Mouse (Mus musculus) midbrain, postnatal 0 days (tissue): ENCODE measurements at regions not wholly inside any gene's neighbourhood (a gene's known extent, or its start where the extent isn't known, plus 50 kb on each side); places are given as distances from the start of the nearest gene placed in this dataset.

Source experiments
- ATAC-seq: fragments of 200-750 bp; cut with Nextera tagmentation; 2 replicates; pipeline ENCODE4 v1.8.0; 2017; ENCODE audit warnings: moderate number of reproducible peaks, mild to moderate bottlenecking, moderate TSS enrichment, moderate library complexity; ENCODE audit not compliant: low FRiP score
- DNase-seq: peaks from one replicate; pipeline ENCODE4 v3.0.0-alpha.2; 2015; ENCODE audit warnings: low spot score
- H3K27ac ChIP-seq: fragments of 300-500 bp; sonication (generic); 2 replicates; pipeline ENCODE4 v1.5.1; 2014; ENCODE audit warnings: low read depth, mild to moderate bottlenecking, low read length, mixed read lengths
- H3K27me3 ChIP-seq: fragments of 300-500 bp; sonication (generic); 2 replicates; pipeline ENCODE4 v1.6.1; 2014; ENCODE audit warnings: low read length, control low read depth, mixed read lengths; ENCODE audit not compliant: insufficient read depth
- H3K36me3 ChIP-seq: fragments of 300-500 bp; sonication (generic); 2 replicates; pipeline ENCODE4 v1.6.1; 2014; ENCODE audit warnings: low read length, control low read depth, mixed read lengths; ENCODE audit not compliant: insufficient read depth
- H3K4me1 ChIP-seq: fragments of 300-500 bp; sonication (generic); 2 replicates; pipeline ENCODE4 v1.6.1; 2014; ENCODE audit warnings: mild to moderate bottlenecking, control low read depth, antibody characterized with exemption, low read length, mixed read lengths; ENCODE audit not compliant: insufficient read depth
- H3K4me2 ChIP-seq: fragments of 300-500 bp; sonication (generic); 2 replicates; pipeline ENCODE4 v1.6.1; 2014; ENCODE audit warnings: low read depth, mild to moderate bottlenecking, low read length, mixed read lengths; ENCODE audit not compliant: poor library complexity, severe bottlenecking
- H3K4me3 ChIP-seq: fragments of 300-500 bp; sonication (generic); 2 replicates; pipeline ENCODE4 v1.5.1; 2014; ENCODE audit warnings: low read depth, mild to moderate bottlenecking, low read length, moderate library complexity
- H3K9ac ChIP-seq: fragments of 300-500 bp; sonication (generic); replicated peaks from 2 replicates; pipeline ENCODE4 v1.6.1; 2014; ENCODE audit warnings: mild to moderate bottlenecking, low read length, moderate library complexity, mixed read lengths; ENCODE audit not compliant: poor library complexity, severe bottlenecking
- H3K9me3 ChIP-seq: fragments of 300-500 bp; sonication (generic); 2 replicates; pipeline ENCODE4 v1.6.1; 2016; ENCODE audit warnings: low read length, control low read depth
- CTCF ChIP-seq: IDR thresholded peaks from 2 replicates; pipeline ENCODE4 v1.5.1; 2016; ENCODE audit warnings: antibody characterized with exemption, mild to moderate bottlenecking
- WGBS: fragments of 180-500 bp; shearing (Covaris S2); extraction: QIAGEN DNeasy Blood & Tissue Kit; methylation state at CpG from one replicate; pipeline ENCODE4 v1.1.7; 2014; 5-methylcytosine and 5-hydroxymethylcytosine counted together

DNA sequence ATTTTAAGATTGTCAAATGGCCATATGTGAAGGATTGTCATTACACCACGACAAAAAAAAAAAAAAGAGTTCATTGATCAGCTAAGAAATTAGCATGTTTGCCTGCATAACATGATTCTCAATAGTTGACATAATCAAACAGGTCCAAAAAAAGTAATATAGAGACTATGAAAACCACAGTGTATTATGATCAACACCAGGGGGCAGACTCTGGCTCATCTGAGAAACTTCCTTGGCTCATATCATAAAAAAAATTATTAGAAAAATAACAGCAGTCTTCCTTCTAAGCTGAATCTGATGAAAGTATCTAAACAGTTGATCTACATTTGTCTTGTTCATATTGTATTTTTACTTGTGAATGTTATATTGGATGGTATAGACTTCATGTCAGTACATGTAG lies 472.3 kb upstream of the Galntl6 start:
- 57% methylated on average over 1 of the region's 1 CpGs for WGBS
- no peak overlapping the region for H3K4me3 ChIP-seq
- no peak overlapping the region for H3K4me2 ChIP-seq
- no peaks in the 10 kb centered on the region for H3K9me3 ChIP-seq
- no peaks in the 10 kb centered on the region for H3K4me1 ChIP-seq
- H3K27me3 ChIP-seq: no peaks in the 10 kb centered on the region
- H3K27ac ChIP-seq: no peak overlapping the region
- ATAC-seq: no peak
- no peak for DNase-seq
- H3K9ac ChIP-seq: no peak overlapping the region
- no peaks in the 10 kb centered on the region for H3K36me3 ChIP-seq
- peak; percentile 47 for TF ChIP-seq CTCF

DNA sequence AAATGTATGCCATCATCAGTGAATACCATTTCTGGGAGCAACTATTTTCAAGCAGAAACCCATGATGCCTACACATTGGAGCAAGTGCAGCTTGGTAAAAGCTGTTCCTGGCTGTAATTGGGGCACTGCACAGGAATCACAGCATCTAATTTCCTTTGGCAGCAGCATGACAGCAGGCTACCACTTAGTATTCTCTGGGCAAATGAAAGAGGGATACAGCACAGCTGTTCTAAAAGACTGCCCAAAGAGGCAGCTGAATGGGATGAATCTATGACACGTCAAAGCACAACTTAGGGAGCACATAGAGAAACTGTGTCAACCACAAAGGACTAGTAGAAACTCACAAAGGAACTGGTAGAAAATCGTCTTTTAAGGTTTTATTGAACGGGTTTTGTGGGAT lies 440.5 kb upstream of the Galntl6 start:
- Histone ChIP-seq H3K4me3 (no peak overlapping the region), H3K27me3 (no peaks in the 10 kb centered on the region), H3K4me1 (no peaks in the 10 kb centered on the region), H3K36me3 (no peaks in the 10 kb centered on the region), H3K9me3 (no peaks in the 10 kb centered on the region), H3K9ac (no peak overlapping the region), H3K4me2 (no peak overlapping the region), H3K27ac (no peak overlapping the region)
- WGBS: 56% methylated on average over 3 of the region's 3 CpGs
- ATAC-seq: no peak
- DNase-seq: peak; percentile 55
- no peak for TF ChIP-seq CTCF

DNA sequence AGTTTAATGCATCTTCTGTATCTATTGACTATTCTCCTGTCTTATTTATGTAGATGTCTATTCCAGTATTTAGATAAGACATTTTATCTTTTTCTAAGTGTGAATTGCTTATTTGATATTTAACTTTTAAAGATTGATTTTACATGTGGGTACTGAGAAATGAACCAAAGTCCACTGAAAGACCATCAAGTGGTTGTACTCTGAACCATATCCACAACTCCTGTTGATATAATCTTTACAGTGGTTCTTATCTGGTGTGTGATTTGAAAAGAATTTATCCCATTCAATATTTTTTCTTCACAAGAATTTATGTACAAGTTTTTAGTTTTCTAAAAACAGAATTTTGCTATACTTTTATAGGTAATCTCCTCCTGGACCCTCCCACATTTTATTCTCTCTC lies 422.6 kb upstream of the Galntl6 start:
- no peaks in the 10 kb centered on the region for H3K36me3 ChIP-seq
- H3K9ac ChIP-seq: no peak overlapping the region
- H3K4me3 ChIP-seq: no peak overlapping the region
- no peaks in the 10 kb centered on the region for H3K9me3 ChIP-seq
- ATAC-seq: no peak
- H3K27ac ChIP-seq: no peak overlapping the region
- no peak for TF ChIP-seq CTCF
- no peaks in the 10 kb centered on the region for H3K27me3 ChIP-seq
- no peaks in the 10 kb centered on the region for H3K4me1 ChIP-seq
- H3K4me2 ChIP-seq: no peak overlapping the region
- no peak for DNase-seq
